Mouse (Mus musculus): ENCODE results near the gene Trex2. TPM values are rescaled to one million over a fixed set of nuclear protein-coding genes. Genes with fewer than 3 reads are reported as not detected.

Trex2 gene
- polyA plus RNA-seq, 1 experiment from 2014 or later: not detected

DNA sequence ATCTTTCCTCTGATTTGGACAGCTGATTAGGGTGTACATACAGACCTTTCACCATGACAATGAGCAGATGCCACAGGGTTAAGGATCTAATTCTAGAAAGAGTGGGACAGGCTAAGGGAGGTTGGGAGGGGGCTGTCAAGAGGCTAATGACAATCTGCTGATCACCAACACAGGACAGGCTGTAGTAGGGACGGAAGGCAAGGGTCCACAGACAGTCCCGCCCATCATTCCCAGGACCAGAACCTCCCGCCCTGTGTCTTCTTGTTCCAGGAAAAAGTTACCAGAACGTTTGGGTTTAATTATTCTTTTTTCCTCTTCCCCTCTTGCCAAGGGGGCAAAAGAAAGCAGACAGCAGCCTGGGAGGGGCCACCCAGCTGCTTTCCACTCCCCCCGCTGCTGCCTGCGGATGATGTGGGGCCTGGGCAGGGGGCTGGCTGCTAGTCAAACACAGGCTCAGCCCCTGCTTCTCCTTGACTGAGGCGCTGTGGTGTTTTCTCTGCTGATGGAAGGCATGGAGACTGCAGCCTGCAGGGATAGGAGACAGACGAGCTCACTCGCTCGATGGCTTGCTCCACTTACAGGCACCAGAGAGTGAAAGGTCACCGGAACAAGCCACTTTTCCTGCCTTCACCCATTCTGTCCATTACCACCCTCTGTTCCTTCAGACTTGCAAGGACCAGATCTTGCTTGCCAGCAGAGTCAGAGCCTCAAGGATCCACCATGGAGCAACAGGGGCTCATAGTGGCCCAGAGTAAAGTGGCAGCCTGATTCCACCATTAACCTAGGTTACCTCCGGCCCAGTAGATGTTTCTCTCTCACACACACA lies 39.4 kb upstream of the Trex2 start:
- no peak overlapping the region for H3K9ac ChIP-seq
- WGBS: 41% methylated on average over 12 of the region's 12 CpGs
- no peaks in the 10 kb centered on the region for H3K36me3 ChIP-seq
- H3K4me3 ChIP-seq: no peak overlapping the region
- H3K4me1 ChIP-seq (replicated peaks): peaks cover 27% of the 10 kb centered on the region
- peak; percentile 43; the same call in 1 of the 2 replicates for ATAC-seq (ENCODE audit: insufficient number of reproducible peaks, low FRiP score)
- peaks cover 37% of the 10 kb centered on the region for H3K27me3 ChIP-seq (replicated peaks)
- H3K9me3 ChIP-seq (replicated peaks): no peaks in the 10 kb centered on the region
- H3K27ac ChIP-seq (ENCODE audit: poor library complexity, severe bottlenecking): peak overlapping the region; percentile 81
- H3K4me2 ChIP-seq: peak overlapping the region; percentile 18

DNA sequence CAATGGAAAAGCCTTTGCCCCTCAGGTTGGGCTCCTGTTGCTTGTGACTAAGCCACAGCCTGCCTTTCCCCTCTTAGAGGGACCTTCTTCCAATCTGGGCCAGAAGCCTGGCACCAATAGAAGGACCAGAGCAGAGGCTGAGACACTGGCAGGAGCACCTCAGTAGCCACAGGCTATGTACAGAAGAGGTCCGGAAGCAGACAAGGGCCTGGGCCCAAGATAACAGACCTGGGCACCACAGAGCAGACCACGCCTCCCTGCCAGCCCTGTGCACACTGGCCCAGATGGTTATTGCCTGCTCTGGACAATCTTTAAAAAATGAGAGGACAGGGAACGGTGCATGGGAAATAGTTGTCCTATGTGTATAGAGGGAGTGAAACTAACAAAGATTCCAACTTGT lies 36.6 kb upstream of the Trex2 start:
- Histone ChIP-seq H3K27ac (ENCODE audit: poor library complexity, severe bottlenecking) (no peak overlapping the region), H3K27me3 (replicated peaks) (peaks cover 27% of the 10 kb centered on the region)

DNA sequence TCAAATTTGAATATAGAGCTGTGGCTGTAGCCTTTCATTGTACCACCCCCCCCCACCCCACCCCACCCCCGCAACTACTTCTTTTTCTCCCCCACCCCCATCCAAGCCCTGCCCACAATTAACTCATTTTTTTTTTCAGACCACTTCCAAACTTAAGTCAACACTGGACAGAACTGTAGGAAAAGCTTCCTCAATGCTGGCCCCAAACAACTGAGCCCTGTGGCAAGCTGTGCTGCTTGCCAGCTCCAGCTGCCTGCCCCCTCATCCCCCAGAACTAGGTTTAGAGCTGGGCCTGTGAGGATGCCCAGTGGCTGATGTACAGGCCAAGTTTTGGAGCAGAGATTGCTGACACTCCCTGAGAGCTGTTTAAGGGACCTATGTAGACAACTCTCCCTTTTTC lies 33.6 kb upstream of the Trex2 start:
- Histone ChIP-seq H3K27me3 (replicated peaks) (peaks cover 26% of the 10 kb centered on the region), H3K9ac (no peak overlapping the region), H3K4me2 (no peak overlapping the region), H3K9me3 (replicated peaks) (no peaks in the 10 kb centered on the region), H3K27ac (ENCODE audit: poor library complexity, severe bottlenecking) (peak overlapping the region; percentile 43), H3K36me3 (no peaks in the 10 kb centered on the region), H3K4me1 (replicated peaks) (no peaks in the 10 kb centered on the region), H3K4me3 (no peak overlapping the region)
- ATAC-seq (ENCODE audit: insufficient number of reproducible peaks, low FRiP score): no peak
- 36% methylated on average over 1 of the region's 1 CpGs for WGBS

More for the DNA sequence above, 36.6 kb upstream of the Trex2 start:
- Histone ChIP-seq H3K9me3 (replicated peaks) (no peaks in the 10 kb centered on the region), H3K36me3 (no peaks in the 10 kb centered on the region), H3K4me3 (no peak overlapping the region), H3K4me2 (no peak overlapping the region), H3K4me1 (replicated peaks) (peaks cover 26% of the 10 kb centered on the region), H3K9ac (no peak overlapping the region)
- 90% methylated on average over 3 of the region's 3 CpGs for WGBS
- ATAC-seq (ENCODE audit: insufficient number of reproducible peaks, low FRiP score): no peak

DNA sequence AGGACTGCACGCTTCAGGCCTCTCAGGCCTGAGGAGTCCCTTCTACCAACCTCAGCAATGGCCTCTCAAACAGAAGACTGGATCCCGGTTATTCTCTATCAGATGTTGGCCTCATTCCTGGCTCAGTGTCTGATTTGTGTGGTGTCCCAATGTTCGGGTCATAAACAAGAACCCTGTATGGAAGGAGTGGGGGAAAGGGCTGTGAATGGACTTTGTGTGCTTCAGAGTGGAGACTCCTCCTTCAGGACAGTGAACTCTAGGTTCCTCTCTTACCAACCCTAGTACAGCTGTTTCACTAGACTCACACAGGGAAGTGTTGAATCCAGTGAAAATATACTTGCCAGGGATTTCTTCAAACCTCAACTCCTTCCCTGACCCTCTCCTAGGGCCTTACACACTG lies 33.2 kb upstream of the Trex2 start:
- Histone ChIP-seq H3K27me3 (replicated peaks) (peaks cover 26% of the 10 kb centered on the region), H3K36me3 (no peaks in the 10 kb centered on the region), H3K4me2 (no peak overlapping the region), H3K9ac (no peak overlapping the region), H3K4me1 (replicated peaks) (no peaks in the 10 kb centered on the region), H3K27ac (ENCODE audit: poor library complexity, severe bottlenecking) (peak overlapping the region; percentile 43), H3K9me3 (replicated peaks) (no peaks in the 10 kb centered on the region), H3K4me3 (no peak overlapping the region)
- 72% methylated on average over 3 of the region's 3 CpGs for WGBS
- ATAC-seq (ENCODE audit: insufficient number of reproducible peaks, low FRiP score): no peak

DNA sequence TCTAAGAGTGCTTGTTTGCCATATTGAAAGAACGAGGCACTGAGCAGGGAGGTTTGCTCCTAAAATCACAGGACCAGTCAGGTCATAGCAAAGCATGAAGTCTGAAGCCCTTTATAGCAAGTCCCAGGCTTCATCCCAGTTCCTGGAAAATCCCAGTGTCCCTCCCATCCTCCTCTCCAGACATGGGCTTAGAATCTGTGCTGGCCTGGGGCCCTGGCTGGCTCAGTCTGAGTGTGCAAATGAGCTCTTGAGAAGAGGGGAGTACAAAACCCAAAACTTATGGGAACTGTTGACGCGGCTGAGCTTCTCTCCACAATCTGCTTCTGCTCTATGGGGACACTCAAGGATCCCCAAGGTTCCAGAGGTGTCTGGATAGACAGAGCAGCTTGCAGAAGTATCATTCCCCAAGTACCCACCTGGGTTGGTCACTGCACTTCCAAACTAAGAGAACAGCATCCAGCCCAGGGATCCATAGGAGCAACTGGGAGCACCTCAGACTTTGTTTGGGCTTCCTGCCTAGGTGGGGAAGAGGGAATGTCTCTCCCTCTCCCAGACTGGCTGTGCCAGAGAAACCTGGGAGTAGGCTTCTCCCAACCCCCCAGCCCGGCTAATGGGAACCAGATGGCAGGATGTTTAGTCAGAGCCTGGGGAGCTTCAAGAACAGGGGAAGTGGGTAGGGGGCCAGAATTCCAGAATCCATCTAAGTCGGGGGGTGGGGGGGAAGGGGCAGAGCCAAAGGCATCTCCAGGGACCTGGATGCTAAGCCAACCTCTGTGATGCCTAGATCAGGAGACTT lies 32.5 kb upstream of the Trex2 start:
- no peak overlapping the region for H3K4me3 ChIP-seq
- 0 out of 2 replicates have a peak, but pooled peaks have one; percentile 39 for ATAC-seq (ENCODE audit: insufficient number of reproducible peaks, low FRiP score)
- no peak overlapping the region for H3K9ac ChIP-seq
- H3K36me3 ChIP-seq: no peaks in the 10 kb centered on the region
- no peaks in the 10 kb centered on the region for H3K4me1 ChIP-seq (replicated peaks)
- 47% methylated on average over 5 of the region's 5 CpGs for WGBS
- H3K27ac ChIP-seq (ENCODE audit: poor library complexity, severe bottlenecking): peak overlapping the region; percentile 43
- H3K9me3 ChIP-seq (replicated peaks): no peaks in the 10 kb centered on the region
- peaks cover 23% of the 10 kb centered on the region for H3K27me3 ChIP-seq (replicated peaks)
- no peak overlapping the region for H3K4me2 ChIP-seq

DNA sequence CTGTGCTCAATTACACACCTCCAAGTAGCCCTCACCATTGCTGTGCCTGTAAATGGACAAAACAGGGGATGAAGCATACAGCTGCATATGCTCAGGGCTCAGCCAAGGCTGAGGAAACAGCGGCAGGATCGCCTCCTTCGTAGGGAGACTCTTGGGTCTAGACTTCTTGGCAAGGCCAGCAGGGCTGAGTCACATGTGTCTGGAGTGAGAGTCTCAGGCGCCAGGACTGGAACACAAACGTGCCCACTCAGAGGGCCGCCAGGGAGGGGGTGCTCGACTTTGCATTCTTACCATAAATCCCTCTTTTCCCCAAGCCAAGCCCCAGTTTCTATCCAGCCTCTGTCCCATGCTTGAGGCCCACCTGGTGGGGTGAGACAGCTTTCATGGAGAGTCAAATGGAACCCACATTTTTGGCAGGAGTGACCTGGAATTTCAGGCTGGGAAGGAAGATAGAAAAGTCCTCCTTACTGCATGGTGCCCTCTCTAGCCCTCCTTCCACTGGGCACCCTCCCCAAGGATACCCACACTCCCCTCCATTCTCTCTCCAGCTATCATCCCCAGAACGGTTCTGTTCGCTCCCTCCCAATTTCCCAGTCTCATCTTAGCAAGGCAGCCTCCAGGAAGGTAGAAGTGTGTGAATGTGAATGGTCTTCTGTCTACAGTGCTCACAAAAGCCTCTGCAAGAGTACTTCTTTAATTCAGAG lies 30.5 kb upstream of the Trex2 start:
- H3K4me3 ChIP-seq: no peak overlapping the region
- peaks cover 13% of the 10 kb centered on the region; the same call in 1 of the 2 replicates for H3K27me3 ChIP-seq (replicated peaks)
- H3K4me2 ChIP-seq: no peak overlapping the region
- H3K27ac ChIP-seq (ENCODE audit: poor library complexity, severe bottlenecking): peak overlapping the region; percentile 34
- H3K4me1 ChIP-seq (replicated peaks): no peaks in the 10 kb centered on the region
- WGBS: 57% methylated on average over 9 of the region's 9 CpGs
- H3K36me3 ChIP-seq: no peaks in the 10 kb centered on the region
- H3K9ac ChIP-seq: no peak overlapping the region
- H3K9me3 ChIP-seq (replicated peaks): no peaks in the 10 kb centered on the region
- ATAC-seq (ENCODE audit: insufficient number of reproducible peaks, low FRiP score): 0 out of 2 replicates have a peak, but pooled peaks have one; percentile 48

DNA sequence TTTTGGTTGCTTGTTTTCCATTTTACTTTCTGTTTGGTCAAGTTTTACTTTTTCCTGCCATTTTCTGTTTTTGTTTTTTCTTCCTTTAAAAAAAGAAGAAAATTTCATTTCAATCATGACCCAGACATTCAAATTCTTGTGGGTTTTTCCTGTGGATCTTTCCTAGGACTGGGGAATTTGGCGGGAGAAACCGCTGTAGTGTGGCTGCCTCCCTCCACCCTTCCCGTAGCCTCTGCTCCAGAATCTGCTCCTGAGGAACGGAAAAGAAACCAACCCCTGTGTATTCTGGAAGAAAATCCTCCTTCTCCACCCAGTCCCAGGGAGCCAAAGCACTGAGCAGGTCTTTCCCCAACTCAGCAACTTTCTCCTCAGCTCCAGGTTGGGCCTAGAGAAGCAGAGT lies 25.6 kb upstream of the Trex2 start:
- Histone ChIP-seq H3K36me3 (no peaks in the 10 kb centered on the region), H3K9me3 (replicated peaks) (no peaks in the 10 kb centered on the region), H3K4me1 (replicated peaks) (peaks cover 11% of the 10 kb centered on the region), H3K4me2 (no peak overlapping the region), H3K27me3 (replicated peaks) (0 out of 2 replicates have a peak, but pooled peaks cover 2% of the 10 kb centered on the region), H3K27ac (ENCODE audit: poor library complexity, severe bottlenecking) (no peak overlapping the region), H3K4me3 (no peak overlapping the region), H3K9ac (no peak overlapping the region)
- ATAC-seq (ENCODE audit: insufficient number of reproducible peaks, low FRiP score): no peak
- WGBS: 72% methylated on average over 4 of the region's 4 CpGs

DNA sequence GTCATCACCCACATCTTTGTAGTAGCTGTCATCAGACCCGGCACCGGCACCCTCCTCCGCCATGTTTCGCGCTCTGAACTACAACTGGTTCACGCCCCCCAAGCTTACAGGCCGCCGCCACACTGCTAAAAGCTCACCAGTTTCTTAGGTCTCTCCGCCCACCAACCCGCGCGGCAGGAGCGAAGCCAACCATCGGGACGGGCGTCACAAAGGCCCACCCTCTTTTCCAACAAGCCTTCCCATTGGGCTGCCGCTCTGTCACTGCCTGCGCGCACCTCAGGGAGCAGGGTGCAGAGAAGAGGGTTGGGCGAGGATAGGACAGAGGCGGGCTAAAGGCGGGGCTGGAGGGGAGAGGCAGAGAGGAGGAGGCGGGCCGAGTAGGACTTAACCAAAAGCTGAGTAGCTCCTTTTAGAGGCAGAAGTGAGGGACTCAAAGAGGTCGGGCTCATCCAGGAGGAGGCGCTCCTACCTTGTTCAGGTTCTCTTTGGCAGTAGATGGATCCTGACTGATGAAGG lies 23.8 kb upstream of the Trex2 start, which contains the start of gene Haus7:
Gene Haus7, minus strand, starts transcription at position 168 of the 516 bp plus-strand sequence.
- no peaks in the 10 kb centered on the region for H3K27me3 ChIP-seq (replicated peaks)
- 13% methylated on average over 26 of the region's 26 CpGs for WGBS
- H3K9ac ChIP-seq: peak within 1 kb of the TSS; percentile 73
- ATAC-seq (ENCODE audit: insufficient number of reproducible peaks, low FRiP score): peak; percentile 100
- no peaks in the 10 kb centered on the region for H3K9me3 ChIP-seq (replicated peaks)
- no peaks in the 10 kb centered on the region for H3K36me3 ChIP-seq
- peak within 1 kb of the TSS; percentile 75 for H3K4me2 ChIP-seq
- peaks cover 11% of the 10 kb centered on the region for H3K4me1 ChIP-seq (replicated peaks)
- H3K4me3 ChIP-seq: peak within 1 kb of the TSS; percentile 66
- H3K27ac ChIP-seq (ENCODE audit: poor library complexity, severe bottlenecking): peak within 1 kb of the TSS; percentile 51

DNA sequence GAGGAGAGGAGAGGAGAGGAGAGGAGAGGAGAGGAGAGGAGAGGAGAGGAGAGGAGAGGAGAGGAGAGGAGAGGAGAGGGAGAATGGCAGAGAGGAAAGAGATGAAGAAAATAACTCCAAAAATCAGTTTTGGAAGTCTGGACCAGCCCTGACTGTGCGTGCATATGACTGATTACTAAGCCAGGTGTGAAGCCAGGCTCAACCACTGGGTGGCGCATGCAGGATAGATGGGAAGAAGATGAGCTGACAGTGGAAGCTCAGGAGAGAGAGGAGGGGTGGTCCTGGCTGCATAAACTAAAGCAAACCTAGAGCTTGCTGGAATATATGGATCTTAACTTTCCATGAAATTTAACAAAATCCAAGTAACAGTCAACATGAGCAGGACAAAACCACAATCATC lies 16.8 kb upstream of the Trex2 start:
- WGBS: 20% methylated on average over 2 of the region's 2 CpGs
- Histone ChIP-seq H3K27me3 (replicated peaks) (0 out of 2 replicates have a peak, but pooled peaks cover 4% of the 10 kb centered on the region), H3K9ac (no peak overlapping the region), H3K4me3 (no peak overlapping the region), H3K9me3 (replicated peaks) (no peaks in the 10 kb centered on the region), H3K4me1 (replicated peaks) (0 out of 2 replicates have a peak, but pooled peaks cover 3% of the 10 kb centered on the region), H3K36me3 (peaks cover 22% of the 10 kb centered on the region), H3K27ac (ENCODE audit: poor library complexity, severe bottlenecking) (no peak overlapping the region), H3K4me2 (no peak overlapping the region)
- ATAC-seq (ENCODE audit: insufficient number of reproducible peaks, low FRiP score): no peak

DNA sequence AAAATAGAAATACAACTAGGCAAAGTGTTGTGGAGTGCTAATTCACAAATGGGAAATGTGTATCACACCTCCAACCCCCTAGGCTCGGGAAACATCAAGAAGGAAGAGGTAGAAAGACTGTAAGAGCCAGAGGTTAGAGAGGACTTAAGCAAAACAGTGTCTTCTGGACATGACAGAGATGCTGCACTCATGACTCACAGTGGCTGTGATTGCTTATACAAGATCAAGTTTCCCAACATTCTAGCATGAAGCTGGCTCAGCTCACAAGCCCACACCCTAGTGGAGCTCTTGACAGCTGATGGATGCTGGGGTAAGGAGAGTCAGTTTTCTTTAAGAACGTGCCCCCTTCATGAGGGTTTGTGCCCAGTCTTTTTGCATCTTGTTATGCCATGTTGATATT lies 6.3 kb upstream of the Trex2 start:
- H3K4me2 ChIP-seq: no peak overlapping the region
- H3K4me1 ChIP-seq (replicated peaks): 0 out of 2 replicates have a peak, but pooled peaks cover 5% of the 10 kb centered on the region
- no peaks in the 10 kb centered on the region for H3K27me3 ChIP-seq (replicated peaks)
- no peak overlapping the region for H3K4me3 ChIP-seq
- 66% methylated on average over 2 of the region's 2 CpGs for WGBS
- ATAC-seq (ENCODE audit: insufficient number of reproducible peaks, low FRiP score): no peak
- no peak overlapping the region for H3K27ac ChIP-seq (ENCODE audit: poor library complexity, severe bottlenecking)
- H3K36me3 ChIP-seq: peaks cover 19% of the 10 kb centered on the region
- H3K9ac ChIP-seq: no peak overlapping the region
- no peaks in the 10 kb centered on the region for H3K9me3 ChIP-seq (replicated peaks)
